Mouse (Mus musculus) bone marrow, adult 2 months (tissue): ENCODE results near the gene Sipa1l2. TPM values are rescaled to one million over a fixed set of nuclear protein-coding genes. Genes with fewer than 3 reads are reported as not detected.

Experiments used
- H3K27ac ChIP-seq: fragments of 200-500 bp; 2 replicates; pipeline ENCODE4 v1.5.1; 2012; ENCODE audit warnings: low read depth, mild to moderate bottlenecking, control low read depth, inconsistent platforms, low read length; ENCODE audit not compliant: control insufficient read depth, poor library complexity, insufficient read depth
- H3K4me1 ChIP-seq: fragments of 200-500 bp; 2 replicates; pipeline ENCODE4 v1.6.1; 2011; ENCODE audit warnings: low read length; ENCODE audit not compliant: control insufficient read depth, insufficient read depth
- H3K4me3 ChIP-seq: fragments of 200-500 bp; replicated peaks from 2 replicates; pipeline ENCODE3; 2011; ENCODE audit warnings: mild to moderate bottlenecking, low read depth, low read length, control low read depth; ENCODE audit not compliant: control insufficient read depth
- CTCF ChIP-seq: fragments of 200-500 bp; IDR thresholded peaks from 2 replicates; pipeline ENCODE4 v1.5.1; 2011; ENCODE audit warnings: low read length, control low read depth; ENCODE audit not compliant: control insufficient read depth, insufficient read depth
- POLR2A ChIP-seq: fragments of 200-500 bp; IDR thresholded peaks from 2 replicates; pipeline ENCODE4 v1.6.1; 2011; ENCODE audit warnings: low read depth, mild to moderate bottlenecking, control low read depth, low read length, borderline replicate concordance; ENCODE audit not compliant: control insufficient read depth
- WGBS: fragments of 180-500 bp; shearing (Covaris S2); methylation state at CpG from one replicate; pipeline ENCODE4 v1.1.7; 2018; 5-methylcytosine and 5-hydroxymethylcytosine counted together
- polyA plus RNA-seq: library from polyadenylated mRNA; stranded (reverse); fragments of >200 nt; gene quantifications from 2 replicates; pipeline ENCODE4 v1.2.4, GENCODE M21; 2011; ENCODE audit warnings: low replicate concordance; ENCODE audit not compliant: missing spikeins, insufficient read depth, insufficient read length

The Sipa1l2 gene
- polyA plus RNA-seq, 1 experiment: 6.7 TPM

DNA sequence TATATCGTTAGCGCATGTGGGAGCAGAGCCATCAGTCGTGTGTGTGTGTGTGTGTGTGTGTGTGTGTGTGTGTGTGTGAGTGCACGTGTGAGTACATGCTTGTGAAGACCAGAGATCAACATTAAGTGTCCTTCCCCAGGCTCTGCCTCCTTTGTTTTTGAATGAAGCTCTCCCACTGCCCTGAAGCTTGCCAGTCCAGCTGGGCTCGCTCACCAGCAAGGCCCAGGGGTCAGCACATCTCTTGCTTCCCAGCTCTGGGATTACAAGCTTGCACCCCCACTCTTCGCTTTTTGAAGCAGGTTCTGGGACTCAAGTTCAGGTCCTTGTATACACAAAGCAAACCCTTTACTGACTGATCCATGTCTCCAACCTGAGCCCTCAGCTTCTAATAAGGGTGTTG, 40.1 kb upstream of the Sipa1l2 start:
- no peak for TF ChIP-seq POLR2A

DNA sequence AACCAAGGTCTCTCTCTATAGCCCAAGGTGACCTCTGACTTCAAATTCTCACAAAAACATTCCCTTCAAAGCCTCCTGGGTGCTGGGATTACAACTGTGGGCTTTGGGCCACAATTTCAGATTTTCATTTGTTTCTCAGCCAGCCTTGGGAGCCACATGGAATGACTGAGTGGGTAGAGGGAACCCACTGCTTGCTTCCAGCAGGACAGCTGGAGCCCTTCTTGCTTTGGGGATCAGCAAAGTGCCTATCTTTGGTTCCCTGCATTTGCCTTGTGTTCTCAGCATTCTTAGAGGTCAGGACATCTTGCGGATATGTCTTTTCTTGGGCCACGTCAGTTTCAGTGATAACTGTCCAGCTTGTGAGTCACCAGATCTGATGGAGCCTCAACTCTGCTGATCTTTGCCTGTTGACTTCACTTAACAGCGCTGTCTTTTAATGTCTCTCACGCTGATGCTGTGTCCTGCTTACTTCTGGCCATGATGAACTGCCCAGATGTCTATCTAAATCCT, 38.2 kb upstream of the Sipa1l2 start:
- no peak for TF ChIP-seq POLR2A
- TF ChIP-seq CTCF: no peak
- Histone ChIP-seq H3K4me3 (no peak overlapping the region), H3K27ac (no peak overlapping the region), H3K4me1 (no peaks in the 10 kb centered on the region)
- WGBS: 91% methylated on average over 4 of the region's 4 CpGs

More for the DNA sequence above, 40.1 kb upstream of the Sipa1l2 start:
- no peaks in the 10 kb centered on the region for H3K4me1 ChIP-seq
- no peak overlapping the region for H3K27ac ChIP-seq
- 81% methylated on average over 6 of the region's 6 CpGs for WGBS
- no peak overlapping the region for H3K4me3 ChIP-seq

GRCm38 (mm10) chr8:125606937-125607336, 37.3 kb upstream of the Sipa1l2 start:
- H3K4me3 ChIP-seq: no peak overlapping the region
- H3K27ac ChIP-seq: no peak overlapping the region
- 30% methylated on average over 3 of the region's 3 CpGs for WGBS
- TF ChIP-seq POLR2A: no peak
- no peak for TF ChIP-seq CTCF
- H3K4me1 ChIP-seq: no peaks in the 10 kb centered on the region

DNA sequence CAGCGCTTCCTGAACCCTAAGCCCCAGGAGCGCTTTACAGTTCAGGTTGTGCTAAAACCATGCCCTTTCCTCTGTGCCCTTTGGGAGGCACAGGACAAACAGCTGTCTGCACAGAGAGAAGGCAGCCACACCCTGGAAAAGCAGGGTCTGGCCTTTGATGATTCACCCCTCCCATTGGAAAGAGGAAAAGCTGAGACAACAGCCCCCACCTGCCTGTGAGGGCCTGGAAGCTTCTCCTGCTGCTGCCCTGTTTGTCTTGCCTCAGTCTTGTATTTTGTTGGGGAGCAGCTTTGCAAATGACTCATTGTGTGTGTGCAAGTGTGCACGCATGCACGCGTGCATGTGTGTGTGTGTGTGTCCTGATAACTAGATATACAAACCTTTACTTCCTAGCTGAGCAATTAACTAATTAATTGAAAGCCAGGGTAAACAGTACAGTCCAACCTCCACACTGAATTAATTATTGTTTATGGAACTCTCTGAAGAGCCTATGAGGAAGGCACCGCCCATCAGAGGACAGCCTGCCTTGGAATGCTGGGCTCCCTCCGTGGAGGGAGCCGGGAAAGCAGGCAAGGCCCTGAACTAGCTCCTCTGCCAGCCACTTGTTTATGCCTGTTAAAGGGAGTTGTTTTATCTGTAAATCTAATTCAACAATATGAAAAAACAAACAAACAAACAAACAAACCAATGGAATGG, 35.4 kb upstream of the Sipa1l2 start:
- H3K4me3 ChIP-seq: no peak overlapping the region
- TF ChIP-seq POLR2A: no peak
- no peak for TF ChIP-seq CTCF
- no peak overlapping the region for H3K27ac ChIP-seq
- WGBS: 87% methylated on average over 8 of the region's 8 CpGs
- no peaks in the 10 kb centered on the region; the same call in 1 of the 2 replicates for H3K4me1 ChIP-seq

GRCm38 (mm10) chr8:125604213-125604816, 34.7 kb upstream of the Sipa1l2 start:
- H3K27ac ChIP-seq: no peak overlapping the region
- H3K4me1 ChIP-seq: no peaks in the 10 kb centered on the region; the same call in 1 of the 2 replicates
- no peak for TF ChIP-seq CTCF
- no peak for TF ChIP-seq POLR2A
- H3K4me3 ChIP-seq: no peak overlapping the region
- 70% methylated on average over 18 of the region's 18 CpGs for WGBS

- Histone ChIP-seq H3K27ac (no peak overlapping the region), H3K4me1 (no peaks in the 10 kb centered on the region; the same call in 1 of the 2 replicates), H3K4me3 (no peak overlapping the region)
- no peak for TF ChIP-seq POLR2A
- no peak for TF ChIP-seq CTCF
- WGBS: 82% methylated on average over 8 of the region's 8 CpGs
These were observed 33.8 kb upstream of the Sipa1l2 start for GRCm38 (mm10) chr8:125603312-125603840.

DNA sequence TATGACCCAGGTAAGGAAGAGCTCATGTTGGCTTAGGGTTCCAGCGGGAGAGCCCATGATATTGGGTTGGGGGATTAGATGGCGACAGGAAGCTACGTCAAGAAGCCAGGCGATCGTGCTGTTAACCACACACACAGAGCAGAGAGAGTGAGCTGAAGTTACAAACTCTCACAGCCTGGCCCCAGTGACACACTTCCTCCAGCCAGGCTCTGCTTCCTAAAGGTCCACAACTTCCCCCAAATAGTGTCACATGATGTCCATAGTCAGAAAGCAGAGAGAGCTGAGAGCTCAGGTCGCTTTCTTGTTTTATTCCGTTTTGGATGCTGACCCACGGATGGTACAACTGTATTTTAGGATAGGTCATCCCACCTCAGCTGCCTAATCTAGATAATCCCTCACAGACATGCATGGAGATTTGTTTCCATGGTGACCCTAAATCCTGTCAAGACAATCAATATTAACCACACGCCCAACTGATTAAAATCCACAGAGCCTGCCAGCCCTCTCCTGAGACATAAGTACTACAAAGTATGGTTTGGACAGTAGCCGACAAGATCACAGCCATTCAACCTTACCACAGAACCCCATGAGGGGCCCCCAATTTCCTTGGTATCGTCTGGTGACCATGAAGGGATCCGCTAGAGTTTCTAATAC, 30.6 kb upstream of the Sipa1l2 start:
- Histone ChIP-seq H3K4me1 (no peaks in the 10 kb centered on the region; the same call in 1 of the 2 replicates), H3K4me3 (no peak overlapping the region), H3K27ac (no peak overlapping the region)
- TF ChIP-seq POLR2A (no peak), CTCF (no peak)
- WGBS: 8% methylated on average over 12 of the region's 12 CpGs
